ENCODE assay signal across 11 mouse cellular contexts in genomic region chr15:80105490-80106410, GRCm38 (mm10). TPM values are rescaled to one million over a fixed set of nuclear protein-coding genes. Genes with fewer than 3 reads are reported as not detected.
A peak's percentile ranks its signal among the peaks of the same experiment; 100 is the strongest.
DNase-seq lines count a peak whose midpoint lies in the region; ATAC-seq and TF ChIP-seq lines count a peak whose summit lies in the region.
"Had no signal": no experiment of that assay in that cellular context is flagged by ENCODE, and none has a peak within 500 bp of the region (broad histone marks: within the 10 kb centered on the region; RNA-seq: fewer than 3 reads in every experiment).

No protein-coding gene starts in this region.

- no peak overlapping the region for H3K4me2 ChIP-seq in heart, embryonic 13.5 days
- no peak overlapping the region for H3K4me2 ChIP-seq in CH12.LX (ENCODE audit: insufficient read depth, low read depth, poor library complexity, severe bottlenecking)

- no peak for TF ChIP-seq RAD21 in CH12.LX (IDR thresholded peaks at IDR 0.05; ENCODE audit: low read depth, low read length)

- peaks cover 13% of the 10 kb centered on the region; the same call in 1 of the 2 replicates for H3K27me3 ChIP-seq in heart, embryonic 13.5 days (replicated peaks)
- H3K27me3 ChIP-seq in CH12.LX (replicated peaks) = no peaks in the 10 kb centered on the region

- no peak for DNase-seq in heart, postnatal 10 days
- DNase-seq in CH12.LX (ENCODE audit: extremely low read depth) = no peak
- peak; percentile 34 for DNase-seq in brain, adult 2 months (ENCODE audit: low read depth, low spot score)
- no peak for DNase-seq in embryo, embryonic 9.5 days (ENCODE audit: extremely low spot score)
- no peak for DNase-seq in kidney, postnatal 10 days
- no peak for DNase-seq in frontal cortex, postnatal 10 days (ENCODE audit: low spot score in 2 of 2)
- DNase-seq: gastrocnemius, adult 2 months; right cerebral cortex, postnatal 25 days had no signal

- H3K9ac ChIP-seq in heart, embryonic 13.5 days = 0 out of 2 replicates have a peak overlapping the region, but pooled peaks have one; percentile 14
- no peak overlapping the region for H3K9ac ChIP-seq in CH12.LX (ENCODE audit: insufficient read depth, low read depth)

- no peaks in the 10 kb centered on the region for H3K9me3 ChIP-seq in heart, embryonic 13.5 days
- peaks cover 5% of the 10 kb centered on the region for H3K9me3 ChIP-seq in CH12.LX (replicated peaks; ENCODE audit: low read length)
- H3K9me3 ChIP-seq: embryonic facial prominence, embryonic 10.5 days had no signal

- TF ChIP-seq CTCF in CH12.LX (conservative IDR thresholded peaks at IDR 0.05 in 1 of 2, IDR thresholded peaks at IDR 0.05 in 1 of 2; ENCODE audit: low read depth in 2 of 2, low read length in 2 of 2) = peak in 1 of 2 experiments; percentile 19; a peak in 1 of 4 replicates

- 50% methylated on average over 12 of the region's 12 CpGs for WGBS in heart, embryonic 13.5 days

- dilution Hi-C loops in CH12.LX (cut with MboI; ENCODE audit: extremely low pct_ligation_motif_present, extremely low pct_unique_long_range_greater_than_20kb, low sequenced_read_pairs) = no loop called here

- no peak for TF ChIP-seq EP300 in CH12.LX (IDR thresholded peaks at IDR 0.05; ENCODE audit: low read length)

- no peaks in the 10 kb centered on the region for H3K79me2 ChIP-seq in CH12.LX (replicated peaks; ENCODE audit: control insufficient read depth, extremely low read depth, insufficient read depth, poor library complexity, severe bottlenecking)

- TF ChIP-seq POLR2A in CH12.LX (IDR thresholded peaks at IDR 0.05; ENCODE audit: low read depth, low read length) = no peak

- ATAC-seq in heart, embryonic 13.5 days (ENCODE audit: extremely low read depth, insufficient number of reproducible peaks, low FRiP score, low TSS enrichment) = no peak
- ATAC-seq in megakaryocyte progenitor cell, adult 5-6 weeks (replicated peaks; ENCODE audit: poor library complexity) = peak; percentile 71

- H3K36me3 ChIP-seq in heart, embryonic 13.5 days = no peaks in the 10 kb centered on the region
- peaks cover 0 to 3% of the 10 kb centered on the region in 2 experiments for H3K36me3 ChIP-seq in CH12.LX (replicated peaks in 1 of 2; ENCODE audit: control insufficient read depth in 1 of 2, insufficient read depth in 1 of 2, low read length in 1 of 2)
- H3K36me3 ChIP-seq: embryonic facial prominence, embryonic 10.5 days had no signal

- intact Hi-C loops in heart, postnatal 10 days (cut with DNase I) = no loop called here

- in situ Hi-C loops in CH12.LX (cut with MboI; ENCODE audit: low pct_ligation_motif_present, low pct_unique_long_range_greater_than_20kb, low sequenced_read_pairs) = no loop called here

- no peak overlapping the region for H3K4me3 ChIP-seq in heart, embryonic 13.5 days
- no peak overlapping the region for H3K4me3 ChIP-seq in CH12.LX (replicated peaks in 1 of 3; ENCODE audit: low read depth in 2 of 3, low read length in 2 of 3, poor library complexity in 1 of 3)
- H3K4me3 ChIP-seq: embryonic facial prominence, embryonic 10.5 days; gastrocnemius, adult 2 months had no signal

- peaks cover 12% of the 10 kb centered on the region for H3K4me1 ChIP-seq in heart, embryonic 13.5 days
- H3K4me1 ChIP-seq in CH12.LX (ENCODE audit: control insufficient read depth in 1 of 2, insufficient read depth in 2 of 2) = peaks cover 3 to 26% of the 10 kb centered on the region in 2 experiments

- H3K27ac ChIP-seq in heart, embryonic 13.5 days (replicated peaks) = peak overlapping the region; percentile 66
- no peak overlapping the region for H3K27ac ChIP-seq in CH12.LX (ENCODE audit: insufficient read depth, low read depth)
- H3K27ac ChIP-seq: embryonic facial prominence, embryonic 10.5 days; gastrocnemius, adult 2 months had no signal

TF ChIP-seq in CH12.LX, 34 proteins besides CTCF, POLR2A, EP300 and RAD21:
- no peak for TF ChIP-seq JUN (IDR thresholded peaks at IDR 0.05; ENCODE audit: insufficient read depth, low read depth, low read length)
- TF ChIP-seq BHLHE40 (IDR thresholded peaks at IDR 0.05; ENCODE audit: low read depth, low read length) = 0 out of 2 replicates have a peak, but pooled peaks have one; percentile 15
- TF ChIP-seq MAX (IDR thresholded peaks at IDR 0.05; ENCODE audit: low read length) = 0 out of 2 replicates have a peak, but pooled peaks have one; percentile 36

RNA-seq across cellular contexts. Expression of gene Rpl3, which starts 14.1 kb away (rescaled TPM):
- 603 and 677 TPM in 2 replicates for polyA plus RNA-seq in heart, embryonic 13.5 days (2015; fragmentation: Nextera tagmentation; extraction: Ambion mirVana)
- 100 to 1,000 TPM; 486 to 496 TPM for total RNA-seq in heart, postnatal 10 days (2021)
- 3,351 and 3,819 TPM in 2 replicates for total RNA-seq in CH12.LX (2012; rRNA removed)
- total RNA-seq in CH12.LX (2014; rRNA removed) = 2,106 and 2,198 TPM in 2 replicates
- polyA plus RNA-seq in CH12.LX (2012; ENCODE audit: insufficient read length, low read depth) = 2,552 and 2,592 TPM in 2 replicates
- 2,120 and 2,179 TPM in 2 replicates for total RNA-seq in megakaryocyte progenitor cell, adult 5-6 weeks (2015)
- total RNA-seq in megakaryocyte progenitor cell, adult 5-6 weeks (2017) = 3,037 and 3,138 TPM in 2 replicates

RNA-seq across cellular contexts. Expression of gene Syngr1, which starts 14.6 kb away (rescaled TPM):
- 27.3 and 30.7 TPM in 2 replicates for polyA plus RNA-seq in heart, embryonic 13.5 days (2015; fragmentation: Nextera tagmentation; extraction: Ambion mirVana)
- 10 to 100 TPM; 84.9 to 86.7 TPM for total RNA-seq in heart, postnatal 10 days (2021)
- total RNA-seq in CH12.LX (2012; rRNA removed) (10.7 and 14.8 TPM in 2 replicates), CH12.LX (2014; rRNA removed) (6.0 and 9.7 TPM in 2 replicates)
- polyA plus RNA-seq in CH12.LX (2012; ENCODE audit: insufficient read length, low read depth) = 7.0 and 11.3 TPM in 2 replicates
- total RNA-seq in megakaryocyte progenitor cell, adult 5-6 weeks (2015) = 2.1 and 3.6 TPM in 2 replicates
- total RNA-seq in megakaryocyte progenitor cell, adult 5-6 weeks (2017) = 1.5 and 1.8 TPM in 2 replicates

RNA-seq across cellular contexts. Expression of gene Tab1, which starts 27.2 kb away (rescaled TPM):
- 29.4 and 31.1 TPM in 2 replicates for polyA plus RNA-seq in heart, embryonic 13.5 days (2015; fragmentation: Nextera tagmentation; extraction: Ambion mirVana)
- total RNA-seq in heart, postnatal 10 days (2021) = 10 to 100 TPM; 33.3 to 34.3 TPM
- total RNA-seq in CH12.LX (2012; rRNA removed) (15.1 and 17.7 TPM in 2 replicates), CH12.LX (2014; rRNA removed) (10.4 and 12.0 TPM in 2 replicates)
- 11.4 and 11.6 TPM in 2 replicates for polyA plus RNA-seq in CH12.LX (2012; ENCODE audit: insufficient read length, low read depth)
- total RNA-seq in megakaryocyte progenitor cell, adult 5-6 weeks (2015) = 4.0 and 6.0 TPM in 2 replicates
- total RNA-seq in megakaryocyte progenitor cell, adult 5-6 weeks (2017) = 15.7 and 19.2 TPM in 2 replicates

Comparison
In these comparisons a context has a peak if more than half of its experiments do, and no peak if none do; other contexts are left out.
1. RNA of gene Rpl3, which starts 14.1 kb away (total RNA-seq): 2,106 to 3,819 TPM in CH12.LX and 2,120 to 3,138 TPM in megakaryocyte progenitor cell, adult 5-6 weeks; 486 to 496 TPM in heart, postnatal 10 days; every median in the first group is over 4 times any median in the second.
2. RNA of gene Syngr1, which starts 14.6 kb away (total RNA-seq): 84.9 to 86.7 TPM in heart, postnatal 10 days; 6.0 to 14.8 TPM in CH12.LX and 1.5 to 3.6 TPM in megakaryocyte progenitor cell, adult 5-6 weeks; every median in the first group is over 4 times any median in the second.